Mouse (Mus musculus): ENCODE data around the gene Cyb561d2.

GRCm38 (mm10) chr9:107555701-107556100 is 13.7 kb upstream of the Cyb561d2 start:
- TF ChIP-seq POLR2A (IDR thresholded peaks at IDR 0.05; ENCODE audit: insufficient read depth, low read depth, low read length) = no peak
- no peak for TF ChIP-seq CTCF (IDR thresholded peaks at IDR 0.05)
